Mouse (Mus musculus) stomach, embryonic 14.5 days (tissue): Measurements from ENCODE around the gene Ptges3. TPM values are rescaled to one million over a fixed set of nuclear protein-coding genes. Genes with fewer than 3 reads are reported as not detected.

ENCODE experiments used
- ATAC-seq: fragments of 200-750 bp; cut with Nextera tagmentation; 2 replicates; pipeline ENCODE4 v1.8.0; 2017; ENCODE audit warnings: low read depth, moderate TSS enrichment; ENCODE audit not compliant: insufficient number of reproducible peaks, insufficient read depth, low FRiP score
- H3K27ac ChIP-seq: fragments of 300-500 bp; sonication (generic); 2 replicates; pipeline ENCODE4 v1.5.1; 2014; ENCODE audit warnings: mild to moderate bottlenecking, low read length, moderate library complexity, mixed read lengths
- H3K27me3 ChIP-seq: fragments of 300-500 bp; sonication (generic); 2 replicates; pipeline ENCODE4 v1.6.1; 2014; ENCODE audit warnings: low read length, control low read depth, mixed read lengths; ENCODE audit not compliant: control insufficient read depth, insufficient read depth
- H3K36me3 ChIP-seq: fragments of 300-500 bp; sonication (generic); 2 replicates; pipeline ENCODE4 v1.6.1; 2014; ENCODE audit warnings: mild to moderate bottlenecking, control low read depth, low read length, moderate library complexity, mixed read lengths; ENCODE audit not compliant: control insufficient read depth, insufficient read depth
- H3K4me1 ChIP-seq: fragments of 300-500 bp; sonication (generic); 2 replicates; pipeline ENCODE4 v1.6.1; 2014; ENCODE audit warnings: low read length, control low read depth, mixed read lengths; ENCODE audit not compliant: control insufficient read depth, insufficient read depth
- H3K4me2 ChIP-seq: fragments of 300-500 bp; sonication (generic); replicated peaks from 2 replicates; pipeline ENCODE4 v1.6.1; 2014; ENCODE audit warnings: low read depth, low read length, control low read depth
- H3K4me3 ChIP-seq: fragments of 300-500 bp; sonication (generic); 2 replicates; pipeline ENCODE4 v1.5.1; 2014; ENCODE audit warnings: low read depth, low read length, control low read depth
- H3K9ac ChIP-seq: fragments of 300-500 bp; sonication (generic); replicated peaks from 2 replicates; pipeline ENCODE4 v1.6.1; 2014; ENCODE audit warnings: low read depth, mild to moderate bottlenecking, control low read depth, low read length, moderate library complexity, mixed read lengths
- H3K9me3 ChIP-seq: fragments of 300-500 bp; sonication (generic); 2 replicates; pipeline ENCODE4 v1.6.1; 2016; ENCODE audit warnings: low read depth, low read length, control low read depth; ENCODE audit not compliant: control insufficient read depth
- WGBS: fragments of 180-500 bp; shearing (Covaris S2); extraction: QIAGEN DNeasy Blood & Tissue Kit; methylation state at CpG from one replicate; pipeline ENCODE4 v1.1.7; 2014; 5-methylcytosine and 5-hydroxymethylcytosine counted together
- polyA plus RNA-seq: library from polyadenylated mRNA; unstranded; fragments of >200 nt; fragmentation: Nextera tagmentation; extraction: Ambion mirVana; gene quantifications from 2 replicates; pipeline ENCODE4 v1.2.1, GENCODE M21; 2014

Gene Ptges3
- polyA plus RNA-seq, 1 experiment from 2014 or later: 474 TPM

GRCm38 (mm10) chr10:128091564-128092505 is 33.1 kb downstream of the Ptges3 start, which contains the start of gene Baz2a:
Baz2a (plus strand) TSS chr10:128091577.
- Histone ChIP-seq H3K4me3 (peak within 1 kb of the TSS; percentile 71), H3K4me1 (peaks cover 33% of the 10 kb centered on the region), H3K9me3 (no peaks in the 10 kb centered on the region), H3K36me3 (peaks cover 34% of the 10 kb centered on the region), H3K9ac (peak within 1 kb of the TSS; percentile 80), H3K4me2 (peak within 1 kb of the TSS; percentile 74), H3K27ac (peak within 1 kb of the TSS; percentile 93), H3K27me3 (no peaks in the 10 kb centered on the region)
- WGBS: 1% methylated on average over 20 of the region's 20 CpGs
- ATAC-seq: no peak; the same call in 1 of the 2 replicates

GRCm38 (mm10) chr10:128092506-128093495 is 34.0 kb downstream of the Ptges3 start:
- H3K9me3 ChIP-seq: no peaks in the 10 kb centered on the region
- H3K4me1 ChIP-seq: peaks cover 33% of the 10 kb centered on the region
- H3K27me3 ChIP-seq: no peaks in the 10 kb centered on the region
- H3K4me2 ChIP-seq: peak overlapping the region; percentile 74
- H3K27ac ChIP-seq: peak overlapping the region; percentile 93
- under 1% methylated on average over 75 of the region's 88 CpGs for WGBS
- H3K4me3 ChIP-seq: peak overlapping the region; percentile 71
- peak; percentile 33 for ATAC-seq
- H3K36me3 ChIP-seq: peaks cover 25% of the 10 kb centered on the region
- peak overlapping the region; percentile 80 for H3K9ac ChIP-seq

GRCm38 (mm10) chr10:128093496-128094294 is 34.9 kb downstream of the Ptges3 start:
- H3K36me3 ChIP-seq: peaks cover 16% of the 10 kb centered on the region

GRCm38 (mm10) chr10:128094340-128094968 is 35.7 kb downstream of the Ptges3 start:
- ATAC-seq: peak; percentile 78

More at GRCm38 (mm10) chr10:128093496-128094294, 34.9 kb downstream of the Ptges3 start:
- WGBS: 31% methylated on average over 13 of the region's 13 CpGs
- Histone ChIP-seq H3K4me3 (peak overlapping the region; percentile 71), H3K4me2 (peak overlapping the region; percentile 74), H3K27ac (peak overlapping the region; percentile 93), H3K27me3 (no peaks in the 10 kb centered on the region), H3K9ac (peak overlapping the region; percentile 80; the same call in 1 of the 2 replicates), H3K9me3 (no peaks in the 10 kb centered on the region), H3K4me1 (peaks cover 37% of the 10 kb centered on the region)
- ATAC-seq: no peak

GRCm38 (mm10) chr10:128095003-128095636 is 36.4 kb downstream of the Ptges3 start:
- no peaks in the 10 kb centered on the region for H3K9me3 ChIP-seq
- 0 out of 2 replicates have a peak overlapping the region, but pooled peaks have one; percentile 11 for H3K4me3 ChIP-seq
- H3K27ac ChIP-seq: peak overlapping the region; percentile 44; the same call in 1 of the 2 replicates
- ATAC-seq: no peak
- 36% methylated on average over 9 of the region's 9 CpGs for WGBS
- peak overlapping the region; percentile 74 for H3K4me2 ChIP-seq
- H3K27me3 ChIP-seq: no peaks in the 10 kb centered on the region
- peaks cover 2% of the 10 kb centered on the region; the same call in 1 of the 2 replicates for H3K36me3 ChIP-seq
- H3K4me1 ChIP-seq: peaks cover 40% of the 10 kb centered on the region
- H3K9ac ChIP-seq: no peak overlapping the region

More at GRCm38 (mm10) chr10:128094340-128094968, 35.7 kb downstream of the Ptges3 start:
- H3K36me3 ChIP-seq: peaks cover 8% of the 10 kb centered on the region
- no peak overlapping the region for H3K9ac ChIP-seq
- peak overlapping the region; percentile 44; the same call in 1 of the 2 replicates for H3K27ac ChIP-seq
- peak overlapping the region; percentile 74 for H3K4me2 ChIP-seq
- H3K27me3 ChIP-seq: no peaks in the 10 kb centered on the region
- peaks cover 40% of the 10 kb centered on the region for H3K4me1 ChIP-seq
- 14% methylated on average over 19 of the region's 19 CpGs for WGBS
- no peaks in the 10 kb centered on the region for H3K9me3 ChIP-seq
- peak overlapping the region; percentile 11; the same call in 1 of the 2 replicates for H3K4me3 ChIP-seq

- Histone ChIP-seq H3K27ac (no peak overlapping the region), H3K4me2 (peak overlapping the region; percentile 10; the same call in 1 of the 2 replicates), H3K4me3 (peak overlapping the region; percentile 84), H3K27me3 (no peaks in the 10 kb centered on the region), H3K36me3 (no peaks in the 10 kb centered on the region), H3K9ac (no peak overlapping the region), H3K9me3 (no peaks in the 10 kb centered on the region), H3K4me1 (peaks cover 40% of the 10 kb centered on the region)
- 18% methylated on average over 4 of the region's 4 CpGs for WGBS
- no peak for ATAC-seq
These were observed 37.5 kb downstream of the Ptges3 start for GRCm38 (mm10) chr10:128096313-128096692.
